Mouse (Mus musculus) hindbrain, postnatal 0 days (tissue): Measurements from ENCODE around the gene Ccdc107. TPM values are rescaled to one million over a fixed set of nuclear protein-coding genes. Genes with fewer than 3 reads are reported as not detected.

Experiments used
- ATAC-seq: fragments of 200-750 bp; cut with Nextera tagmentation; 2 replicates; pipeline ENCODE4 v1.8.0; 2017; ENCODE audit warnings: mild to moderate bottlenecking, moderate TSS enrichment, moderate library complexity
- DNase-seq: peaks from one replicate; pipeline ENCODE4 v3.0.0-alpha.2; 2015; ENCODE audit warnings: low spot score
- H3K27ac ChIP-seq: fragments of 300-500 bp; sonication (generic); 2 replicates; pipeline ENCODE4 v1.5.1; 2014; ENCODE audit warnings: mild to moderate bottlenecking
- H3K27me3 ChIP-seq: fragments of 300-500 bp; sonication (generic); 2 replicates; pipeline ENCODE4 v1.6.1; 2014; ENCODE audit warnings: low read length, mixed read lengths; ENCODE audit not compliant: insufficient read depth
- H3K36me3 ChIP-seq: fragments of 300-500 bp; sonication (generic); 2 replicates; pipeline ENCODE4 v1.6.1; 2014; ENCODE audit warnings: low read length, mixed read lengths; ENCODE audit not compliant: insufficient read depth
- H3K4me1 ChIP-seq: fragments of 300-500 bp; sonication (generic); 2 replicates; pipeline ENCODE4 v1.6.1; 2014; ENCODE audit warnings: antibody characterized with exemption, low read length, mixed read lengths; ENCODE audit not compliant: insufficient read depth
- H3K4me2 ChIP-seq: fragments of 300-500 bp; sonication (generic); 2 replicates; pipeline ENCODE4 v1.6.1; 2014; ENCODE audit warnings: low read depth, mild to moderate bottlenecking, low read length, moderate library complexity, mixed read lengths
- H3K4me3 ChIP-seq: fragments of 300-500 bp; sonication (generic); 2 replicates; pipeline ENCODE4 v1.5.1; 2014; ENCODE audit warnings: low read length
- H3K9ac ChIP-seq: fragments of 300-500 bp; sonication (generic); replicated peaks from 2 replicates; pipeline ENCODE4 v1.6.1; 2014; ENCODE audit warnings: mild to moderate bottlenecking, low read length, moderate library complexity, mixed read lengths
- H3K9me3 ChIP-seq: fragments of 300-500 bp; sonication (generic); 2 replicates; pipeline ENCODE4 v1.6.1; 2016; ENCODE audit warnings: low read length, mixed read lengths
- CTCF ChIP-seq: IDR thresholded peaks from 2 replicates; pipeline ENCODE4 v1.5.1; 2016; ENCODE audit warnings: antibody characterized with exemption, control low read depth, low read depth
- WGBS: fragments of 180-500 bp; shearing (Covaris S2); extraction: QIAGEN DNeasy Blood & Tissue Kit; methylation state at CpG from one replicate; pipeline ENCODE4 v1.1.7; 2014; 5-methylcytosine and 5-hydroxymethylcytosine counted together
- polyA plus RNA-seq: library from polyadenylated mRNA; unstranded; fragments of >200 nt; fragmentation: Nextera tagmentation; extraction: Ambion mirVana; gene quantifications from 2 replicates; pipeline ENCODE4 v1.2.1, GENCODE M21; 2015
- total RNA-seq: library from RNA; depleted of rRNA; stranded (reverse); fragments of >200 nt; gene quantifications from 2 replicates; pipeline ENCODE4 v1.2.3, GENCODE M21; 2014

Gene Ccdc107
- total and polyA plus RNA-seq, 2 experiments from 2014 or later, result 89.9 to 104 TPM

DNA sequence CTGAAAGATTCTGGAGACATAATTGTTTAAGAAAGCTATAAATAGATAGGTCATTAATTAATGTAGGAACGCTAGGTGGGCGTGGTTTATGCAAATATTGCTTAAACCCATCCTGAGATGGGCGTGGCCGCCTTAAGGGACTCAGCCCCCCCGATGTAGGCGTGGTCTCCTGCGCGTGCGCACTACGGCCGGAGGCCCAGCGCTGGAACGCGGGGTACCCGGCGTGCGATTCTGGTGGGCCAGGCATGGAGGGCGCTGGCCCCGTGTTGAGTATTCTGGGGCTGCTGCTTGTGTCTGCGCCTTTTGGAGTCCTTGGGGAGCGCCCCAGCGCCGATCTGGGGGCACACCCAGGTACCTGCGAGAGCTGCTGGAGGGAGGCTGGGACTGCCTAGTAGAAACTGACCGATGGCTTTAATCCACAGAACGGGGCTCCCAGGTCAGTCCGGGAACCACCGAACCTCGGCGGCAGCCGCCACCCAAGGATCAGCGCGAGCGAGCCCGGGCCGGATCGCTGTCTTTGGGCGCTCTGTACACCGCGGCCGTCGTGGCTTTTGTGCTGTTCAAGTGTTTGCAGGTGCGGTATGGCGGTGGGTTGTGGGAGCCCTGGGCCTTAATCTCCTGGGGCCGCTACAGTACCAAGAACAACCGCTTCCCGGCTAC lies 616 bp downstream of the Ccdc107 start:
- TF ChIP-seq CTCF, result peak; percentile 53
- peaks cover 4% of the 10 kb centered on the region for H3K4me1 ChIP-seq
- no peaks in the 10 kb centered on the region; the same call in 1 of the 2 replicates for H3K36me3 ChIP-seq
- H3K9me3 ChIP-seq, result no peaks in the 10 kb centered on the region
- peak overlapping the region; percentile 79 for H3K4me3 ChIP-seq
- H3K9ac ChIP-seq, result peak overlapping the region; percentile 78
- peak overlapping the region; percentile 58 for H3K4me2 ChIP-seq
- peak; percentile 90 for ATAC-seq
- H3K27ac ChIP-seq, result peak overlapping the region; percentile 93
- peak; percentile 99 for DNase-seq
- H3K27me3 ChIP-seq, result no peaks in the 10 kb centered on the region
- WGBS, result 0% methylated on average over 47 of the region's 47 CpGs

DNA sequence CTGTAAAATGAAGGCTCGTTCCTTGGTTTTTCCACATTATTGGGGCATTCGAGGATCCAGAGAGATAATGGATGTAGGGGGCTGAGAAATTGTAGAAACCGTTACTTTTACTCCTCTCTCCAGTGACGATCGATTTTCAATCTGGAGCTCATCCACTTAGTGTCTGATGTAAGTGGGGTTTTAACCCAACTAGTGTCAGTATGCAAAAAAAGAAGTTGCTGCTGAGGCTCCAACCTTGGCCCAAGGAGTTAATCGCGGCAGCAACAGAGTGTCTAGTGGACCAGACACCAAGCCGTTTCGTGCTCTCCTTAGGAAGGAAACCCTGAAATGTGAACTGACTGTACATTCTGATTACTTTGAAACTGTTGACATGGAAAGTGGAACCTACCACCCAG lies 1.1 kb downstream of the Ccdc107 start:
- Histone ChIP-seq H3K9me3 (no peaks in the 10 kb centered on the region), H3K4me3 (peak overlapping the region; percentile 79), H3K4me2 (peak overlapping the region; percentile 58), H3K27ac (peak overlapping the region; percentile 93), H3K27me3 (no peaks in the 10 kb centered on the region), H3K4me1 (peaks cover 4% of the 10 kb centered on the region), H3K9ac (peak overlapping the region; percentile 78), H3K36me3 (no peaks in the 10 kb centered on the region; the same call in 1 of the 2 replicates)
- DNase-seq, result peak; percentile 37
- WGBS, result 0% methylated on average over 9 of the region's 9 CpGs
- ATAC-seq, result no peak
- no peak for TF ChIP-seq CTCF

DNA sequence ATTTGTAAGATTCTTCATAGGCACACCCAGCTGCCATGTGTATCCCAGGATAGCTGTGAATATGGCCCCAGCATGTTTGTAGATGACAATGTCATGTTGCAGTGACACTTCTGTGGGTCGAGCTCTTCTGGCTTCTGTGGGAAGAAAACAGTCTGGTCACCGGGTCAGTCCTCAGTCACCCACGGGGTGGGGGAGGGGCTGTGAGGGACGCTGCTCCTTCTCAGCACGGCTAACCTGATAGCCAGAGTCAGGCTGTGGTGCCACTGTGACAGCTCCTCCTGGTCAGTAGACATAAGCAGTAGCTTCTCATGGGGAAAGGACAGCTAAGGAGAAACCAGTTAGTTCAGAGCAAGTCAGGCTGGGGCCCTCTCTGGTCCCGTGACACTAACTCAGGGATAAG lies 3.9 kb downstream of the Ccdc107 start:
- no peak overlapping the region for H3K4me2 ChIP-seq
- H3K9me3 ChIP-seq, result no peaks in the 10 kb centered on the region
- H3K4me3 ChIP-seq, result no peak overlapping the region
- H3K27me3 ChIP-seq, result no peaks in the 10 kb centered on the region
- H3K27ac ChIP-seq, result no peak overlapping the region
- H3K36me3 ChIP-seq, result no peaks in the 10 kb centered on the region; the same call in 1 of the 2 replicates
- peaks cover 4% of the 10 kb centered on the region for H3K4me1 ChIP-seq
- 64% methylated on average over 6 of the region's 6 CpGs for WGBS
- no peak for DNase-seq
- ATAC-seq, result no peak
- no peak overlapping the region for H3K9ac ChIP-seq
- no peak for TF ChIP-seq CTCF

DNA sequence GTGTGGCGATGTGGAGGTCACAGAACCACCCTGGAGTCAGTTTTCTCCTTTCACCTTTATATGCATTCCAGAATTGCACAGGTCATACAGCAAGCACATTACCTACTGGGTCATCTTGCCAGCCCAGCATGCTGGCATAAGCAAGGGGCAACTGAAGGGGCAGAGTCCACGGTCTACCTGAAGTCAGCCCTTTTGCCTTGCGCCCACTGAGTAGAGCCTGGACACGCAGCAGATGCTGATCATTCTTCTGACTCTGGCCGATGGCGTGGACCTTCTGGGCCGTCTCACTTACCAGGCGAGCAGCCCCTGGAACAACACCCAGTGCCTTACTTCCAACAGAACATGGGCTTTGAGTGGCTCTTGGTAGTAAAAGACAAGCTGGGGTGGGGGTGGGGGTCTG lies 4.7 kb downstream of the Ccdc107 start:
- Histone ChIP-seq H3K27ac (no peak overlapping the region), H3K27me3 (no peaks in the 10 kb centered on the region), H3K4me1 (peaks cover 4% of the 10 kb centered on the region), H3K36me3 (no peaks in the 10 kb centered on the region; the same call in 1 of the 2 replicates), H3K4me3 (no peak overlapping the region), H3K9me3 (no peaks in the 10 kb centered on the region), H3K9ac (no peak overlapping the region), H3K4me2 (no peak overlapping the region)
- no peak for ATAC-seq
- DNase-seq, result no peak
- WGBS, result 93% methylated on average over 8 of the region's 8 CpGs
- TF ChIP-seq CTCF, result no peak

DNA sequence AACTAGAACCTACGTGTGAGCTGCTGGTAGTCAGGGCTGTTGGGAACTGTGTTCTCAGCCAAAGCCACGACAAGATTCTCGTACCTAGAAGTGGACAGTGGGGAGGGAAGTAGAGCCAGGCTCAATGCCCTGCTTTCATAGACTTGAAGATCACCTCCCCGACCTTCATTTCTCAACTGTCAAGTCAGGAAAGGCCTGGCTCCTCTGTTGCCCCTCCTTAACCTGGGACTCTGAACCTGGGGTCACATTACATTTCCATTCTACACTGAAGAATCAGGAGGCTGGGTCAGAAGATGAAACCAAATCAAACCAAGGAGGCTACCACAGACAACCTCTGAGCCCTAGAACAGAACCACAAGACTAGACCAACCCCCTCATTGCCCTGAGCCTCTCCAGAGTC lies 5.2 kb downstream of the Ccdc107 start:
- Histone ChIP-seq H3K4me3 (no peak overlapping the region), H3K9me3 (no peaks in the 10 kb centered on the region), H3K4me2 (peak overlapping the region; percentile 82; the same call in 1 of the 2 replicates), H3K27me3 (no peaks in the 10 kb centered on the region), H3K4me1 (peaks cover 4% of the 10 kb centered on the region), H3K27ac (no peak overlapping the region), H3K9ac (no peak overlapping the region), H3K36me3 (no peaks in the 10 kb centered on the region; the same call in 1 of the 2 replicates)
- 80% methylated on average over 4 of the region's 4 CpGs for WGBS
- ATAC-seq (no peak), DNase-seq (no peak)
- no peak for TF ChIP-seq CTCF

DNA sequence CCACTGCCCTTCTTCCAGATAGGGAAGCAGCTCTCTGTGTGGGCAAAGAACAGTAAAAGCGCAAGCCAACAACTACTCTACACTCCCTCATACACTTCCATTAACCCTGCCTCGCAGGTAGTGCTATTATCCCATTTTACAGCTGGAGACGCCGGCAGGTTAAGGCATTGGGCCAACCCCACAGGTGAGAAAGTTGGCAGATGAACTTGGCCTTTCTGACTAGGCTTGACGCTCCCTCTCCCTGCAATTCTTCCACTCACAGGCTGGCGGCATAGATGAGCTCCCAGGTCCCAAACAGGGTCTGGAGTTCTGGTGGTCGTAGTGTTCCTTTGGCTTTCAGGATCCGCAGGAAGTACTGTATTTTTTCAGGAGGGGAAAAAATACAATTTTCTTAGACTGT lies 6.3 kb downstream of the Ccdc107 start:
- Histone ChIP-seq H3K9me3 (no peaks in the 10 kb centered on the region), H3K36me3 (no peaks in the 10 kb centered on the region; the same call in 1 of the 2 replicates), H3K4me1 (peaks cover 4% of the 10 kb centered on the region), H3K9ac (peak overlapping the region; percentile 43; the same call in 1 of the 2 replicates), H3K4me2 (peak overlapping the region; percentile 82), H3K4me3 (peak overlapping the region; percentile 61), H3K27ac (no peak overlapping the region), H3K27me3 (no peaks in the 10 kb centered on the region)
- 15% methylated on average over 8 of the region's 8 CpGs for WGBS
- TF ChIP-seq CTCF, result peak; percentile 65
- ATAC-seq (no peak), DNase-seq (peak; percentile 47)
